ENCODE assay signal across 12 mouse cellular contexts in the genomic region with DNA sequence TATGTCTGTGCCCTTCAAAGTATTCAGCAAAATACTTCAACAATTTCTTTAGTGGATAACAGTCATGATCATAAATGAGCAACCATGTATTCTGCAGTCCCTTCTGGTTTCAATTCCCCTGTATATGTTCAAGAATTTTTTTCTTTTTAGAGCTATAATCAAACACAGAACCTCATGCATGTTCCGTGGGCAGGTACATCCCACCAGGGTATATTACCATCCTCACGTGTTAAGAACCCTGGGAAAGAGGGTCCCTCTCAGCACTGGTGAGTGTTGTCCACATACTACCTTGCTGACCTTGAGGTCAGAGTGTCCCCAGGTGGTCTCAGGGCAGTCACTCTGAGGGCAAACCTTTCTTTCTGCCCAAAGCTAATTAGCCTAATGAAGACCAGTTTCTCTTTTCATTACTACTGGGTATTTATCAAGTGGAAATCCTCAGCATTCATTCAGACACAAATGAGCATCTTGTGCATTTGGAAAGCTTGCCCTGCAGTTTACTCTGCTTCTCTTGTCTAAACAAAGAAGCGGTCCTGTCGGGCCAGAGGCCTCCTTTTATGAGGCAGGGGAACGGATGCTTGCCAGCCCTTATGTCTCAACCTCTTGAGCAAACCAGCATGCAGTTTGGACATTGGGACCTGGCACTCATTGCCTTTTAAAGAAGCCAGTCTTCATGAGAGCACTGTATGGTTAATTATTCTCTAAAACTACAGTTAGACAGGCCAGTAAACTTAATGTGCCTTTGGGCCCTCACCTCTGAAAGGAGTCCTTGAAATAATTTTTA.
A peak's percentile ranks its signal among the peaks of the same experiment; 100 is the strongest.
DNase-seq lines count a peak whose midpoint lies in the region; ATAC-seq lines count a peak whose summit lies in the region.
"Had no signal": no experiment of that assay in that cellular context is flagged by ENCODE, and none has a peak within 500 bp of the region (broad histone marks: within the 10 kb centered on the region; RNA-seq: fewer than 3 reads in every experiment).

No protein-coding gene starts in this region.

- peaks cover 37% of the 10 kb centered on the region for H3K4me1 ChIP-seq in limb, embryonic 10.5 days
- H3K4me1 ChIP-seq: limb, embryonic 15.5 days had no signal

- no peaks in the 10 kb centered on the region for H3K9me3 ChIP-seq in limb, embryonic 10.5 days (replicated peaks)
- H3K9me3 ChIP-seq: limb, embryonic 15.5 days; midbrain, embryonic 12.5 days had no signal

- no peak for ATAC-seq in inflammation-experienced regulatory T-cells, adult 6 months
- no peak for ATAC-seq in megakaryocyte progenitor cell, adult 5-6 weeks (replicated peaks; ENCODE audit: poor library complexity)
- ATAC-seq: intestine, postnatal 0 days had no signal

- WGBS in limb, embryonic 10.5 days, result 27% methylated on average over 5 of the region's 5 CpGs

- H3K4me3 ChIP-seq in limb, embryonic 10.5 days, result no peak overlapping the region
- H3K4me3 ChIP-seq: limb, embryonic 15.5 days; midbrain, embryonic 12.5 days had no signal

- H3K36me3 ChIP-seq in limb, embryonic 10.5 days, result no peaks in the 10 kb centered on the region
- H3K36me3 ChIP-seq: limb, embryonic 15.5 days; midbrain, embryonic 12.5 days had no signal

- peak overlapping the region; percentile 72 for H3K27ac ChIP-seq in limb, embryonic 10.5 days
- H3K27ac ChIP-seq: limb, embryonic 15.5 days; midbrain, embryonic 12.5 days had no signal

- DNase-seq in heart, adult 11 months, result peak; percentile 61
- no peak for DNase-seq in heart, adult 8-10 months (ENCODE audit: low spot score)
- peak; percentile 21 for DNase-seq in retina, embryonic 14.5 days (ENCODE audit: low spot score)
- no peak for DNase-seq in retina, postnatal 1 day
- DNase-seq in frontal cortex, postnatal 10 days (ENCODE audit: low spot score in 2 of 2), result peak; percentile 15 to 23
- DNase-seq in limb, embryonic 10.5 days (ENCODE audit: low spot score), result no peak
- DNase-seq: cerebellum, adult 9-10 months had no signal

- H3K27me3 ChIP-seq in limb, embryonic 10.5 days (ENCODE audit: low read depth, poor library complexity, severe bottlenecking), result no peaks in the 10 kb centered on the region
- H3K27me3 ChIP-seq: limb, embryonic 15.5 days; midbrain, embryonic 12.5 days had no signal

Comparison
In these comparisons a context has a peak if more than half of its experiments do, and no peak if none do; other contexts are left out.
1. DNase-seq: peak in heart, adult 11 months (single experiment), retina, embryonic 14.5 days (single experiment) and frontal cortex, postnatal 10 days (2 of 2); none in heart, adult 8-10 months (single experiment), retina, postnatal 1 day (single experiment) and limb, embryonic 10.5 days (single experiment).